Mouse (Mus musculus) C2C12 (cell line): ENCODE data around the gene Gpm6b. TPM values are rescaled to one million over a fixed set of nuclear protein-coding genes. Genes with fewer than 3 reads are reported as not detected.

ENCODE experiments used
- H3K27me3 ChIP-seq: one replicate; pipeline ENCODE4 v1.6.1; 2011; ENCODE audit not compliant: control insufficient read depth, insufficient read depth, insufficient read length
- H3K36me3 ChIP-seq: one replicate; pipeline ENCODE4 v1.6.1; 2011; ENCODE audit not compliant: control insufficient read depth, insufficient read depth
- H3K4me3 ChIP-seq: one replicate; pipeline ENCODE4 v1.5.1; 2011; ENCODE audit warnings: mild to moderate bottlenecking, control low read depth; ENCODE audit not compliant: poor library complexity, insufficient read depth, severe bottlenecking
- H3K79me2 ChIP-seq: one replicate; pipeline ENCODE4 v1.6.1; 2011; ENCODE audit not compliant: control insufficient read depth, insufficient read depth
- H3K79me3 ChIP-seq: one replicate; pipeline ENCODE4 v1.6.1; 2011; ENCODE audit warnings: low read depth, control low read depth
- H3ac ChIP-seq: one replicate; pipeline ENCODE3; 2011; ENCODE audit warnings: low read depth; ENCODE audit not compliant: control insufficient read depth, insufficient read length
- CEBPB ChIP-seq: IDR thresholded peaks from one replicate; pipeline ENCODE4 v1.6.1; 2011; ENCODE audit warnings: low read depth, mild to moderate bottlenecking, control low read depth, moderate library complexity
- CTCF ChIP-seq: IDR thresholded peaks from one replicate; pipeline ENCODE4 v1.5.1; 2011; ENCODE audit not compliant: control insufficient read depth, insufficient read depth, insufficient read length
- FOSL1 ChIP-seq: IDR thresholded peaks from one replicate; pipeline ENCODE4 v1.8.0; 2011; ENCODE audit warnings: mild to moderate bottlenecking, low read length; ENCODE audit not compliant: poor library complexity, insufficient read depth, severe bottlenecking
- MAX ChIP-seq: IDR thresholded peaks from one replicate; pipeline ENCODE4 v1.6.1; 2011; ENCODE audit warnings: mild to moderate bottlenecking, control low read depth
- MYOD1 ChIP-seq: IDR thresholded peaks from one replicate; pipeline ENCODE4 v1.6.1; 2011; ENCODE audit warnings: low read depth; ENCODE audit not compliant: control insufficient read depth, insufficient read length
- MYOG ChIP-seq: IDR thresholded peaks from one replicate; pipeline ENCODE4 v1.6.1; 2011; ENCODE audit not compliant: control insufficient read depth, insufficient read length; ENCODE audit errors: extremely low read depth
- USF1 ChIP-seq: IDR thresholded peaks from one replicate; pipeline ENCODE4 v1.6.1; 2011; ENCODE audit warnings: low read depth, mild to moderate bottlenecking, control low read depth, moderate library complexity
- polyA plus RNA-seq: library from polyadenylated mRNA; unstranded; fragments of >200 nt; fragmentation: generic; extraction: Trizol; gene quantifications from one replicate; pipeline ENCODE4 v1.2.1, GENCODE M21; 2012; ENCODE audit warnings: missing spikeins

The Gpm6b gene
- polyA plus RNA-seq, 1 experiment, result 0.73 TPM

- no peaks in the 10 kb centered on the region for H3K79me2 ChIP-seq
- H3K79me3 ChIP-seq, result no peaks in the 10 kb centered on the region
- H3K27me3 ChIP-seq, result no peaks in the 10 kb centered on the region
- TF ChIP-seq MYOD1 (no peak), CEBPB (no peak), MAX (no peak), FOSL1 (no peak), MYOG (no peak), USF1 (no peak), CTCF (no peak)
- H3K4me3 ChIP-seq, result no peak overlapping the region
- no peak overlapping the region for H3ac ChIP-seq
- no peaks in the 10 kb centered on the region for H3K36me3 ChIP-seq
These were observed 101.2 kb downstream of the Gpm6b start for GRCm38 (mm10) chrX:166339911-166340310.

GRCm38 (mm10) chrX:166341795-166342194 is 103.1 kb downstream of the Gpm6b start:
- H3K36me3 ChIP-seq, result no peaks in the 10 kb centered on the region
- TF ChIP-seq CEBPB (no peak), MYOD1 (no peak), USF1 (no peak), CTCF (no peak), MYOG (no peak), MAX (no peak), FOSL1 (no peak)
- H3K4me3 ChIP-seq, result no peak overlapping the region
- H3K27me3 ChIP-seq, result no peaks in the 10 kb centered on the region
- H3K79me3 ChIP-seq, result no peaks in the 10 kb centered on the region
- no peaks in the 10 kb centered on the region for H3K79me2 ChIP-seq
- no peak overlapping the region for H3ac ChIP-seq

GRCm38 (mm10) chrX:166344228-166345015 is 105.7 kb downstream of the Gpm6b start:
- TF ChIP-seq FOSL1 (no peak), CTCF (no peak), MYOD1 (no peak), CEBPB (no peak), USF1 (peak; percentile 21)
- no peaks in the 10 kb centered on the region for H3K36me3 ChIP-seq
- no peaks in the 10 kb centered on the region for H3K79me2 ChIP-seq
- H3K79me3 ChIP-seq, result no peaks in the 10 kb centered on the region
- no peaks in the 10 kb centered on the region for H3K27me3 ChIP-seq
- H3K4me3 ChIP-seq, result no peak overlapping the region
- H3ac ChIP-seq, result no peak overlapping the region

- TF ChIP-seq CTCF, result no peak
- TF ChIP-seq MYOG, result no peak
- no peak for TF ChIP-seq USF1
- no peak for TF ChIP-seq MAX
- no peak for TF ChIP-seq MYOD1
- no peak for TF ChIP-seq FOSL1
- no peak for TF ChIP-seq CEBPB
- Histone ChIP-seq H3K79me3 (no peaks in the 10 kb centered on the region), H3K79me2 (no peaks in the 10 kb centered on the region), H3K4me3 (no peak overlapping the region), H3K27me3 (no peaks in the 10 kb centered on the region), H3K36me3 (no peaks in the 10 kb centered on the region), H3ac (no peak overlapping the region)
These were observed 109.4 kb downstream of the Gpm6b start for GRCm38 (mm10) chrX:166348086-166348485.

- no peak overlapping the region for H3K4me3 ChIP-seq
- TF ChIP-seq FOSL1 (no peak), CEBPB (no peak), USF1 (no peak), MAX (no peak), MYOG (no peak)
- H3K27me3 ChIP-seq, result no peaks in the 10 kb centered on the region
- H3K79me3 ChIP-seq, result no peaks in the 10 kb centered on the region
- H3ac ChIP-seq, result no peak overlapping the region
- no peaks in the 10 kb centered on the region for H3K79me2 ChIP-seq
- no peaks in the 10 kb centered on the region for H3K36me3 ChIP-seq
These were observed 109.9 kb downstream of the Gpm6b start for GRCm38 (mm10) chrX:166348634-166349033.

GRCm38 (mm10) chrX:166351790-166352189 is 113.1 kb downstream of the Gpm6b start:
- H3K4me3 ChIP-seq, result no peak overlapping the region
- H3ac ChIP-seq, result no peak overlapping the region
- no peaks in the 10 kb centered on the region for H3K79me2 ChIP-seq
- TF ChIP-seq FOSL1 (no peak), CTCF (peak; percentile 28)
- no peaks in the 10 kb centered on the region for H3K36me3 ChIP-seq
- H3K27me3 ChIP-seq, result no peaks in the 10 kb centered on the region
- H3K79me3 ChIP-seq, result no peaks in the 10 kb centered on the region
